Mouse (Mus musculus) neural tube, embryonic 13.5 days (tissue): ENCODE measurements around the gene Minpp1. TPM values are rescaled to one million over a fixed set of nuclear protein-coding genes. Genes with fewer than 3 reads are reported as not detected.

Source experiments
- ATAC-seq: fragments of 200-750 bp; cut with Nextera tagmentation; 2 replicates; pipeline ENCODE4 v1.8.0; 2017; ENCODE audit warnings: low read depth, mild to moderate bottlenecking, moderate TSS enrichment, moderate library complexity
- H3K27ac ChIP-seq: fragments of 300-500 bp; sonication (generic); replicated peaks from 2 replicates; pipeline ENCODE4 v1.5.1; 2015; ENCODE audit warnings: moderate library complexity, mild to moderate bottlenecking, inconsistent platforms
- H3K27me3 ChIP-seq: fragments of 300-500 bp; sonication (generic); 2 replicates; pipeline ENCODE4 v1.6.1; 2015; ENCODE audit warnings: mild to moderate bottlenecking, inconsistent platforms
- H3K36me3 ChIP-seq: fragments of 300-500 bp; sonication (generic); 2 replicates; pipeline ENCODE4 v1.6.1; 2015; ENCODE audit warnings: mild to moderate bottlenecking, inconsistent platforms
- H3K4me1 ChIP-seq: fragments of 300-500 bp; sonication (generic); replicated peaks from 2 replicates; pipeline ENCODE4 v1.6.1; 2015; ENCODE audit warnings: inconsistent platforms
- H3K4me2 ChIP-seq: fragments of 300-500 bp; sonication (generic); 2 replicates; pipeline ENCODE4 v1.6.1; 2015; ENCODE audit warnings: inconsistent platforms, mild to moderate bottlenecking, moderate library complexity
- H3K4me3 ChIP-seq: fragments of 300-500 bp; sonication (generic); 2 replicates; pipeline ENCODE4 v1.5.1; 2015; ENCODE audit warnings: mild to moderate bottlenecking, inconsistent platforms
- H3K9ac ChIP-seq: fragments of 300-500 bp; sonication (generic); 2 replicates; pipeline ENCODE4 v1.6.1; 2015; ENCODE audit warnings: moderate library complexity, mild to moderate bottlenecking, inconsistent platforms
- H3K9me3 ChIP-seq: fragments of 300-500 bp; sonication (generic); 2 replicates; pipeline ENCODE4 v1.6.1; 2016; ENCODE audit warnings: inconsistent platforms
- WGBS: fragments of 180-500 bp; shearing (Covaris S2); methylation state at CpG from one replicate; pipeline ENCODE4 v1.1.7; 2015; 5-methylcytosine and 5-hydroxymethylcytosine counted together
- polyA plus RNA-seq: library from polyadenylated mRNA; unstranded; fragments of >200 nt; fragmentation: Nextera tagmentation; extraction: Ambion mirVana; gene quantifications from 2 replicates; pipeline ENCODE4 v1.2.1, GENCODE M21; 2015

Minpp1 gene
- polyA plus RNA-seq, 1 experiment from 2014 or later, result 54.7 TPM

GRCm38 (mm10) chr19:32512518-32512917 is 26.9 kb downstream of the Minpp1 start:
- no peak overlapping the region for H3K4me2 ChIP-seq
- WGBS, result 34% methylated on average over 1 of the region's 1 CpGs
- no peaks in the 10 kb centered on the region for H3K9me3 ChIP-seq
- no peak overlapping the region for H3K4me3 ChIP-seq
- no peaks in the 10 kb centered on the region for H3K27me3 ChIP-seq
- no peaks in the 10 kb centered on the region for H3K4me1 ChIP-seq
- ATAC-seq, result no peak
- peaks cover 76% of the 10 kb centered on the region for H3K36me3 ChIP-seq
- no peak overlapping the region for H3K9ac ChIP-seq
- no peak overlapping the region for H3K27ac ChIP-seq

- Histone ChIP-seq H3K9me3 (no peaks in the 10 kb centered on the region), H3K4me3 (no peak overlapping the region), H3K4me1 (no peaks in the 10 kb centered on the region), H3K27me3 (no peaks in the 10 kb centered on the region), H3K9ac (no peak overlapping the region), H3K27ac (no peak overlapping the region), H3K36me3 (peaks cover 59% of the 10 kb centered on the region), H3K4me2 (no peak overlapping the region)
- no peak for ATAC-seq
- 97% methylated on average over 9 of the region's 9 CpGs for WGBS
Observed at GRCm38 (mm10) chr19:32516575-32516974, 31.0 kb downstream of the Minpp1 start.

DNA sequence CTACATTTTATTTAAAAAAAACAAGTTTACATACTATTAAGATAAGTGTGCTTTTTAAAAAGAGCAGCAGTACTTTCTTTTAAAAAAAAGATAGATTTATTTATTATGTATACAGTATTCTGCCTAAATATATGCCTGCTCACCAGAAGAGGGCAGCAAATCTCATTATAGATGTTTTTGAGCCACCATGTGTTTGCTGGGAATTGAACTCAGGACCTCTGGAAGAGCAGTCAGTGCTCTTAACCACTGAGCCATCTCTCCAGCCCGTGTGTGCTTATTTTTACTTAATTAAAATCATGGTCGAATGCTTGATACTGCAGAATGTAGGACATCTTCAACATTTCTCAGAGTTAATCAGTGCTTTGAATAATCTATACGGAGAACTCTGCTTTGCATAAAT is 35.9 kb downstream of the Minpp1 start:
- H3K27me3 ChIP-seq, result no peaks in the 10 kb centered on the region
- peaks cover 15% of the 10 kb centered on the region for H3K36me3 ChIP-seq
- no peak overlapping the region for H3K4me2 ChIP-seq
- H3K4me1 ChIP-seq, result no peaks in the 10 kb centered on the region
- H3K27ac ChIP-seq, result no peak overlapping the region
- ATAC-seq, result no peak
- H3K4me3 ChIP-seq, result no peak overlapping the region
- WGBS, result 86% methylated on average over 3 of the region's 3 CpGs
- no peaks in the 10 kb centered on the region for H3K9me3 ChIP-seq
- no peak overlapping the region for H3K9ac ChIP-seq

- Histone ChIP-seq H3K27ac (no peak overlapping the region), H3K4me1 (no peaks in the 10 kb centered on the region), H3K27me3 (no peaks in the 10 kb centered on the region), H3K9ac (no peak overlapping the region), H3K9me3 (no peaks in the 10 kb centered on the region), H3K4me2 (no peak overlapping the region), H3K4me3 (no peak overlapping the region), H3K36me3 (peaks cover 7% of the 10 kb centered on the region)
- no peak for ATAC-seq
- 95% methylated on average over 5 of the region's 5 CpGs for WGBS
Observed at GRCm38 (mm10) chr19:32522247-32522646, 36.7 kb downstream of the Minpp1 start.

GRCm38 (mm10) chr19:32522753-32523307 is 37.3 kb downstream of the Minpp1 start:
- Histone ChIP-seq H3K4me3 (no peak overlapping the region), H3K27me3 (no peaks in the 10 kb centered on the region), H3K36me3 (0 out of 2 replicates have a peak, but pooled peaks cover 2% of the 10 kb centered on the region), H3K4me2 (no peak overlapping the region), H3K9ac (no peak overlapping the region), H3K4me1 (no peaks in the 10 kb centered on the region), H3K9me3 (no peaks in the 10 kb centered on the region), H3K27ac (no peak overlapping the region)
- 90% methylated on average over 8 of the region's 8 CpGs for WGBS
- ATAC-seq, result no peak

- no peak overlapping the region for H3K9ac ChIP-seq
- H3K27ac ChIP-seq, result no peak overlapping the region
- H3K4me1 ChIP-seq, result no peaks in the 10 kb centered on the region
- WGBS, result 80% methylated on average over 14 of the region's 14 CpGs
- no peak overlapping the region for H3K4me3 ChIP-seq
- no peak overlapping the region for H3K4me2 ChIP-seq
- H3K27me3 ChIP-seq, result no peaks in the 10 kb centered on the region
- no peak for ATAC-seq
- H3K9me3 ChIP-seq, result no peaks in the 10 kb centered on the region
- H3K36me3 ChIP-seq, result no peaks in the 10 kb centered on the region
Observed at GRCm38 (mm10) chr19:32523769-32524515, 38.4 kb downstream of the Minpp1 start.

DNA sequence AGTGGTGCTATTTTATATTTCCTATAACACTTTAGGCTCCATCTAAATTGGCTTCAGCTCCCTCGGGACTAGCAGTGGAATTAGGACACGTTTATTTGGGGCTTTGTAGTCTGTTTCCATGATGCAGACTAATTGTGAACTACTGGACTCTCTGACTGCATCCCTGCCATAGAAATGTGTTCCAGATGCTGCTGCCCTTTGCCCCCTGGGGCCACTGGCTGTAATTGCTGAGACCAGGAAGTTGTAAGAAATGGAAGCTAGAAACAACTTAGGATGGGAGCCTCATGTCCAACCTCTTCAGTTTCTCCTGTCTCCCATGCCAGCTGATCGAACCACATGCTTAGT is 38.9 kb downstream of the Minpp1 start:
- no peaks in the 10 kb centered on the region for H3K27me3 ChIP-seq
- H3K9ac ChIP-seq, result no peak overlapping the region
- H3K4me2 ChIP-seq, result no peak overlapping the region
- no peak overlapping the region for H3K27ac ChIP-seq
- H3K36me3 ChIP-seq, result no peaks in the 10 kb centered on the region
- H3K9me3 ChIP-seq, result no peaks in the 10 kb centered on the region
- no peak overlapping the region for H3K4me3 ChIP-seq
- WGBS, result 75% methylated on average over 3 of the region's 3 CpGs
- H3K4me1 ChIP-seq, result no peaks in the 10 kb centered on the region
- no peak for ATAC-seq

GRCm38 (mm10) chr19:32527139-32527538 is 41.6 kb downstream of the Minpp1 start:
- Histone ChIP-seq H3K4me1 (no peaks in the 10 kb centered on the region), H3K4me2 (no peak overlapping the region), H3K36me3 (no peaks in the 10 kb centered on the region), H3K4me3 (no peak overlapping the region), H3K9me3 (no peaks in the 10 kb centered on the region), H3K27ac (no peak overlapping the region), H3K9ac (no peak overlapping the region), H3K27me3 (no peaks in the 10 kb centered on the region)
- no peak for ATAC-seq
- 94% methylated on average over 5 of the region's 5 CpGs for WGBS

DNA sequence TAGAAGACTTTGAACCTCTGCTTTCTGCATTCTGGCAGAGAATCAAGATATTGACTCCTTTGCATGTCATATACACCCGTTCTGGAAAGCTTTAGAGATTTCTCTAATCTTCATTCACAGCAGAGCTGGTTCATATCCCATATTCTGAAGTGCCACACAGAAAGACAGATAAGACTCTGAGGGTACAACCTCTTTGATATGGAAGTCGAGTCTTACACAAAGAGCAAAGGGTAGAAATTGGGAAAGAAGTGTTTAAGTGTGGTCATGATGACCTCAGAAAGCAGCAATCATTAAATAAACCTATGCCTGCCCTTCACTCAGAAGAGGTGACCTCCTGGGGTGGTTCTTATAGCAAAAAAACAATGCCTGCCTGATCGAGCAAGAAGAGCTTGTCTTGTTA is 43.2 kb downstream of the Minpp1 start:
- H3K9ac ChIP-seq, result no peak overlapping the region
- no peaks in the 10 kb centered on the region for H3K36me3 ChIP-seq
- WGBS, result 77% methylated on average over 3 of the region's 3 CpGs
- H3K27ac ChIP-seq, result no peak overlapping the region
- H3K4me1 ChIP-seq, result no peaks in the 10 kb centered on the region
- H3K27me3 ChIP-seq, result no peaks in the 10 kb centered on the region
- no peak for ATAC-seq
- no peak overlapping the region for H3K4me3 ChIP-seq
- H3K9me3 ChIP-seq, result no peaks in the 10 kb centered on the region
- H3K4me2 ChIP-seq, result no peak overlapping the region

- no peaks in the 10 kb centered on the region for H3K4me1 ChIP-seq
- ATAC-seq, result no peak
- H3K27ac ChIP-seq, result no peak overlapping the region
- no peak overlapping the region for H3K9ac ChIP-seq
- no peak overlapping the region for H3K4me3 ChIP-seq
- no peak overlapping the region for H3K4me2 ChIP-seq
- H3K27me3 ChIP-seq, result no peaks in the 10 kb centered on the region
- 85% methylated on average over 11 of the region's 11 CpGs for WGBS
- no peaks in the 10 kb centered on the region for H3K9me3 ChIP-seq
- no peaks in the 10 kb centered on the region for H3K36me3 ChIP-seq
Observed at GRCm38 (mm10) chr19:32529252-32529942, 43.8 kb downstream of the Minpp1 start.

DNA sequence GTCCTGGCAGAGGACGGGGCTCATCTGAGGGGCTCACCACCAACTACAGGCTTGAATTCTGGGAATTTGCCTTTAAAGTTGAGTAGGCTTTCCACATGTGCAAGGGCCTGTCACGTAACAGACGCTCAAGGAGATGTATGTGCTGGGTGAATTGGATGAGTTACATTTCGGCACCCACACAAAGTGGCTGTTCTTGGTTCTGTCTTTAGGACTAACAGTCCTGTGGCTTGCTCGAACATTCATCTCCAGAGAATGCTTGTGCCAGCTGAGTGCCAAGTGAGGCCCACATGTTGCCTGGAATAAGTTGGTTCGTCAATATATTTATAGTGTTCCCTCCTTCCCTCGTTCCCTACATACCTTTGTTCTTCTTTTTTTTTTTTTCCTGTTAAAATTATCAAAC is 44.7 kb downstream of the Minpp1 start:
- 86% methylated on average over 7 of the region's 7 CpGs for whole genome bisulfite sequencing
- no peak for ATAC-seq
- no peak overlapping the region for H3K27ac ChIP-seq
- no peaks in the 10 kb centered on the region for H3K9me3 ChIP-seq
- no peaks in the 10 kb centered on the region for H3K27me3 ChIP-seq
- H3K4me3 ChIP-seq, result no peak overlapping the region
- no peaks in the 10 kb centered on the region for H3K4me1 ChIP-seq
- H3K9ac ChIP-seq, result no peak overlapping the region
- no peak overlapping the region for H3K4me2 ChIP-seq
- no peaks in the 10 kb centered on the region for H3K36me3 ChIP-seq

DNA sequence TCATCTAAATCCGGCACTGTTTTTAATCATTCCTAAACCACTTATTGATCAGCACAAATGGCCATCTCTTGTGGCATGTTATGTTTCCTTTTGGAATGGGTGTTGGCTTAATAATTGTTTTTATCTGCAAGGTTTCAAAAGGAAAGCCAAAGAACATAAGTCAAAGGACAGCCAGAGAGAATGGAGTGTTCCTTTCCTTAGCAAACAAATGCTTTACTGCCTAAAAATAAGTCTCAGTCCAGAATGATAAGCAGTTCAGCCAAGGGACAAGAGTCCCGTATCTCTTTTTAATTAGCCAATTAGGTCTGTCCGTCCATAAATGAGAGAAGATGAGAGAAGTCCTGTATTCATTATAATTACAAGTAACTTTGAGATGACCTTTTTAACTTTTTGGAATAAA is 46.8 kb downstream of the Minpp1 start:
- H3K9ac ChIP-seq, result no peak overlapping the region
- H3K4me3 ChIP-seq, result no peak overlapping the region
- no peak overlapping the region for H3K27ac ChIP-seq
- no peaks in the 10 kb centered on the region for H3K9me3 ChIP-seq
- H3K4me1 ChIP-seq, result no peaks in the 10 kb centered on the region
- H3K27me3 ChIP-seq, result no peaks in the 10 kb centered on the region
- H3K4me2 ChIP-seq, result no peak overlapping the region
- no peaks in the 10 kb centered on the region for H3K36me3 ChIP-seq
- WGBS, result 83% methylated on average over 3 of the region's 3 CpGs
- ATAC-seq, result no peak
